Mouse (Mus musculus) CH12.LX (cell line): ENCODE measurements around the gene Kcnip4. TPM values are rescaled to one million over a fixed set of nuclear protein-coding genes. Genes with fewer than 3 reads are reported as not detected.

Source experiments
- DNase-seq: peaks from one replicate; pipeline ENCODE4 v3.0.0-alpha.2; 2013; ENCODE audit errors: extremely low read depth
- H3K27ac ChIP-seq: 2 replicates; pipeline ENCODE4 v1.5.1; 2012; ENCODE audit warnings: low read depth, mild to moderate bottlenecking, control low read depth, moderate library complexity; ENCODE audit not compliant: insufficient read depth
- H3K27me3 ChIP-seq: replicated peaks from 2 replicates; pipeline ENCODE3; 2012; ENCODE audit warnings: inconsistent platforms
- H3K36me3 ChIP-seq, 2 experiments: replicated peaks in 1 of 2; 2 replicates each; pipeline versions ENCODE3 to v1.6.1; 2012; ENCODE audit warnings: inconsistent platforms in 1 of 2, low read length in 1 of 2, mild to moderate bottlenecking in 1 of 2, mixed read lengths in 1 of 2, moderate library complexity in 1 of 2; ENCODE audit not compliant: control insufficient read depth in 1 of 2, insufficient read depth in 1 of 2
- H3K4me1 ChIP-seq, 2 experiments: 2 replicates each; pipeline ENCODE4 v1.6.1; 2012; ENCODE audit warnings: inconsistent platforms in 1 of 2, moderate library complexity in 1 of 2; ENCODE audit not compliant: insufficient read depth in 2 of 2, control insufficient read depth in 1 of 2
- H3K4me2 ChIP-seq: 2 replicates; pipeline ENCODE4 v1.6.1; 2012; ENCODE audit warnings: low read depth, mild to moderate bottlenecking, control low read depth; ENCODE audit not compliant: poor library complexity, insufficient read depth, severe bottlenecking
- H3K4me3 ChIP-seq, 3 experiments: fragments of 150-350 bp in 1 of 3; sonication (generic) in 1 of 3; replicated peaks in 1 of 3; 2 replicates each; pipeline versions ENCODE3 to v1.5.1; 2011 to 2012; ENCODE audit warnings: low read depth in 2 of 3, low read length in 2 of 3, mild to moderate bottlenecking in 2 of 3, moderate library complexity in 2 of 3, control low read depth in 1 of 3, improper control_type of control experiment in 1 of 3, inconsistent platforms in 1 of 3, mixed read lengths in 1 of 3; ENCODE audit not compliant: poor library complexity in 1 of 3
- H3K79me2 ChIP-seq: replicated peaks from 2 replicates; pipeline ENCODE4 v1.6.1; 2012; ENCODE audit warnings: mild to moderate bottlenecking, moderate library complexity; ENCODE audit not compliant: control insufficient read depth, poor library complexity, insufficient read depth, severe bottlenecking; ENCODE audit errors: extremely low read depth
- H3K9ac ChIP-seq: 2 replicates; pipeline ENCODE4 v1.6.1; 2012; ENCODE audit warnings: low read depth, mild to moderate bottlenecking, control low read depth, moderate library complexity; ENCODE audit not compliant: insufficient read depth
- H3K9me3 ChIP-seq: replicated peaks from 2 replicates; pipeline ENCODE3; 2012; ENCODE audit warnings: low read length, inconsistent platforms, mixed read lengths
- CTCF ChIP-seq, 2 experiments: IDR thresholded peaks in 1 of 2; conservative IDR thresholded peaks in 1 of 2; 2 replicates each; pipeline ENCODE4 v1.5.1; 2011 to 2012; ENCODE audit warnings: low read depth in 2 of 2, low read length in 2 of 2, improper control_type of control experiment in 1 of 2, inconsistent platforms in 1 of 2, mild to moderate bottlenecking in 1 of 2, moderate library complexity in 1 of 2
- JUN ChIP-seq: IDR thresholded peaks from 2 replicates; pipeline ENCODE4 v1.6.1; 2011; ENCODE audit warnings: low read depth, mild to moderate bottlenecking, low read length, improper control_type of control experiment, moderate library complexity; ENCODE audit not compliant: insufficient read depth
- MYC ChIP-seq: IDR thresholded peaks from 2 replicates; pipeline ENCODE4 v1.6.1; 2011; ENCODE audit warnings: low read depth, mild to moderate bottlenecking, improper control_type of control experiment, low read length
- NELFE ChIP-seq: IDR thresholded peaks from 2 replicates; pipeline ENCODE4 v1.6.1; 2011; ENCODE audit warnings: low read depth, low read length, improper control_type of control experiment
- NRF1 ChIP-seq: IDR thresholded peaks from 2 replicates; pipeline ENCODE4 v1.6.1; 2014; ENCODE audit warnings: low read depth, mild to moderate bottlenecking, inconsistent platforms, low read length, improper control_type of control experiment, moderate library complexity
- POLR2A ChIP-seq: IDR thresholded peaks from 2 replicates; pipeline ENCODE4 v1.6.1; 2011; ENCODE audit warnings: low read depth, mild to moderate bottlenecking, improper control_type of control experiment, low read length
- RAD21 ChIP-seq: IDR thresholded peaks from 2 replicates; pipeline ENCODE4 v1.6.1; 2011; ENCODE audit warnings: low read depth, mild to moderate bottlenecking, low read length, improper control_type of control experiment, moderate library complexity
- ZNF384 ChIP-seq: IDR thresholded peaks from 2 replicates; pipeline ENCODE4 v1.6.1; 2012; ENCODE audit warnings: low read depth, low read length, improper control_type of control experiment, inconsistent platforms
- dilution Hi-C: fragments of 300-500 bp; cut with MboI; formaldehyde crosslinking; loops from 2 replicates; pipeline ENCODE4 v1.14.3; 2020; ENCODE audit warnings: low sequenced_read_pairs; ENCODE audit not compliant: extremely low pct_unique_long_range_greater_than_20kb, extremely low pct_ligation_motif_present
- in situ Hi-C: fragments of 300-500 bp; cut with MboI; formaldehyde crosslinking; loops from 3 replicates; pipeline ENCODE4 v1.14.3; 2019; ENCODE audit warnings: low sequenced_read_pairs, low pct_ligation_motif_present, low pct_unique_long_range_greater_than_20kb, mixed read lengths
- polyA plus RNA-seq: library from polyadenylated mRNA; unstranded; fragments of >175 nt; gene quantifications from 2 replicates; pipeline ENCODE4 v1.2.1, GENCODE M21; 2012; ENCODE audit warnings: low read depth; ENCODE audit not compliant: insufficient read length
- total RNA-seq, 2 experiments: library from RNA; depleted of rRNA; stranded (reverse); fragments of 300-350 nt in 1 of 2; fragments of >200 nt in 1 of 2; gene quantifications; 2 replicates each; pipeline ENCODE4 v1.2.3; 2012 to 2014

Gene Kcnip4
- total and polyA plus RNA-seq, 3 experiments, result 0.80 TPM; not detected in 2

GRCm38 (mm10) chr5:49370543-49371076, 154.1 kb downstream of the Kcnip4 start:
- no peaks in the 10 kb centered on the region for H3K4me1 ChIP-seq
- H3K4me2 ChIP-seq, result no peak overlapping the region
- H3K4me3 ChIP-seq, result no peak overlapping the region
- H3K27ac ChIP-seq, result no peak overlapping the region
- DNase-seq, result peak; percentile 2
- no peaks in the 10 kb centered on the region for H3K79me2 ChIP-seq
- H3K36me3 ChIP-seq, result no peaks in the 10 kb centered on the region
- dilution Hi-C loops, result no loop called here
- in situ Hi-C loops, result no loop called here
- no peaks in the 10 kb centered on the region for H3K27me3 ChIP-seq
- H3K9me3 ChIP-seq, result peaks cover 48% of the 10 kb centered on the region
- TF ChIP-seq RAD21 (peak; percentile 37), JUN (no peak), CTCF (conservative IDR thresholded peaks at IDR 0.05 in 1 of 2, IDR thresholded peaks at IDR 0.05 in 1 of 2; ENCODE audit: low read depth in 2 of 2, low read length in 2 of 2) (peak in 1 of 2 experiments; percentile 36; a peak in 2 of 4 replicates), MYC (no peak)
- no peak overlapping the region for H3K9ac ChIP-seq

DNA sequence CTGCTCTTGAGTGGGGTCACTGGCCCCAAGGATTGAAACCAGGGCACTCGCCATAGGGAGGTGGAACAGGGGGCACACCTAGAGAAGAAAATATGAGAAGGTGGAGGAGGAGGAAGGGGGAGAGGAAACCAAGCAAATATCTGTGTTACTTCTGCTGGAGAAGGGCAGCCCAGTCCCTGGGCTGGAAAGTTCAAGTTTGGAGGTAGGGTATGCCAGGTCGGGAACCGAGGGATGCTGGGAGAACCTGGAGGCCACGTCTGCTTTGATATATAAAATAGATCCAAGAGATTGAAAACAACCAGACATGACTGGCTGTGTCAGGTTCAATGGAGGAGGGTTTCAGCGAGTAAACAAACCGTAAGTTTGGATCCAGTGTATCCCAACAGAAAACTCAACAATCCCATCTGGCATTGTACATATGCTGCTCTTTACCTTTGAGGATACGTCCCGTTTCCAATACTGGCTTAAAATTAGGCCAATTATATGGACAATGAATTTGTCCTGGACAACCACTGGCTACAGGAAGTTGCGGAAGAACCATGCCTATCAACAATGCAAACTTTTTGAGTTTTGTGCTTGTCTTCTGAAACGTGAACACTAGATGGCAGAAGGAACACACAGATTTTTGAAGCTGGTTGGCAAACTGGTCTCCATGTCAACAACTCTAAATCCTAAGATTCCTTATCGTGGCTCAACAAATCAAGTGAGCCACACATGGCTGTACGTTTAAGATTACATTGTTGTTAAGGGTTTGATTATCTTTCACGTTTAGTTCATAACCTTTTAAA, 155.9 kb downstream of the Kcnip4 start:
- Histone ChIP-seq H3K27me3 (no peaks in the 10 kb centered on the region), H3K36me3 (no peaks in the 10 kb centered on the region), H3K4me1 (no peaks in the 10 kb centered on the region), H3K27ac (no peak overlapping the region), H3K4me2 (no peak overlapping the region), H3K4me3 (no peak overlapping the region), H3K9ac (no peak overlapping the region), H3K9me3 (peaks cover 51% of the 10 kb centered on the region), H3K79me2 (no peaks in the 10 kb centered on the region)
- DNase-seq, result no peak
- in situ Hi-C loops, result no loop called here
- dilution Hi-C loops, result no loop called here
- TF ChIP-seq ZNF384, result no peak
- TF ChIP-seq CTCF (conservative IDR thresholded peaks at IDR 0.05 in 1 of 2, IDR thresholded peaks at IDR 0.05 in 1 of 2; ENCODE audit: low read depth in 2 of 2, low read length in 2 of 2), result peak in 1 of 2 experiments; percentile 38; a peak in 2 of 4 replicates
- no peak for TF ChIP-seq NELFE
- TF ChIP-seq RAD21, result peak; percentile 25; the same call in 1 of the 2 replicates
- TF ChIP-seq, all 38 proteins: peak for 2

DNA sequence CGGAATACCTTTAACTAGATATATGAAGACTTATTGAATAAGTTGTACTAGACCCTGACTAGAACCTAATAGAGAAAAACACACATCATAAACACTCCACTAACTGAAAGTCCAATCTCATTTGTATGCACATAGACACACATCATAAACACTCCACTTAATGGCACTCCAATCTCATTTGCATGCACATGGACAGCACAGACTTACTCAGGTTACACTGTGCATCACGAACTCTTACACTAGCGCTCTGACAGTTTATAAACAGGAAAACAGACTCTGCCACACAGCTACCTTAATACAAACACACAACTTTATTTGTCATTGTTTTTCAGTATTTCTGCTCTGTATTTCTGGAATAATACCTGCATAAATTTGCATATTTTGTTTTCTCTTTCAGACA, 168.3 kb downstream of the Kcnip4 start:
- dilution Hi-C loops, result no loop called here
- Histone ChIP-seq H3K79me2 (no peaks in the 10 kb centered on the region), H3K9me3 (peaks cover 19% of the 10 kb centered on the region), H3K36me3 (no peaks in the 10 kb centered on the region), H3K4me3 (no peak overlapping the region), H3K4me1 (no peaks in the 10 kb centered on the region), H3K4me2 (no peak overlapping the region), H3K9ac (no peak overlapping the region), H3K27ac (no peak overlapping the region), H3K27me3 (no peaks in the 10 kb centered on the region)
- in situ Hi-C loops, result no loop called here
- no peak for DNase-seq
- no peak for TF ChIP-seq POLR2A
- TF ChIP-seq NRF1, result no peak
- TF ChIP-seq JUN, result no peak
- TF ChIP-seq, all 38 proteins: peak for 0
